Mouse (Mus musculus) small intestine, adult 2 months (tissue): ENCODE results near the gene Itga5.

Source experiments
- CTCF ChIP-seq: fragments of 200-500 bp; IDR thresholded peaks from 2 replicates; pipeline ENCODE4 v1.5.1; 2012; ENCODE audit warnings: low read depth, mild to moderate bottlenecking, control low read depth, inconsistent platforms, low read length, moderate library complexity, mixed read lengths; ENCODE audit not compliant: insufficient replicate concordance, insufficient read length; ENCODE audit errors: extremely low read depth
- POLR2A ChIP-seq: fragments of 200-500 bp; IDR thresholded peaks from 2 replicates; pipeline ENCODE4 v1.6.1; 2012; ENCODE audit warnings: low read depth, mild to moderate bottlenecking, control low read depth, inconsistent platforms, low read length, moderate library complexity

DNA sequence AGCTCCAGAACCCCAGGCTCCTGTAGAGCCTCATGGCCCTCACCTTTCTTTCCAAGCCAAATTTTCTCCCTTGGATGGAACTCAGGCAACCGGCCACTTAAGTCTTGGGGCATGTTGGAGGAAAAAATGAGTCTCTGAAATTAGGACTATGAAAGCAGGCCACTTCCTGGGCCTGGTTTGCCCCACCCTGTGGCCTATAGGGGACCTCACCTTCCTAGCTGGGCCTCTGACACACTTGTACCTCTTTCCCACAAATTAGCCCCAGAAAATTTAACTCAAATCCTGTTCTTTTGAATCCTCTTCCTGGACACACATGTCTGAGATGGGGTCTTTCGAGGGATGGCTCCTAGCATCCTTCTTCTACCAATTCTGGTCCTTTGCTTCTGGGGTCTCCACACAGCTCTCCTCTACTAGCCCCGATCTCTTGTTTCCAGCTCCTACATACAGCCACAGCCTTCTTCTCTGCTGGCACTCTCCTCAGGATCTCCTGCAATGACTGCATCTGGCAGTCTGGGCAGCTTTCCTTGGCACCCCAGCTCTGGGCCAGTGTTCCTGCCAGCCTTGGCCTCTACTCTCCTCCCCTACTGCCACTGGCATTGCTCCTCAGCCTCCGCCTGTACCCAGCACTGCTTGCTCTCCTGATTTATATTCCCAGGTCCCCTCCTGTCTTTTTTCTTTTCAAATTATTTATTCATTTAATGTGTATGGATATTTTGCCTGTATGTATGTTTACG lies 6.5 kb downstream of the Itga5 start:
- TF ChIP-seq POLR2A: no peak
- TF ChIP-seq CTCF: no peak
